17 mouse cellular contexts compared by ENCODE assay signal in genomic region chr11:52418358-52418757, GRCm38 (mm10). TPM values are rescaled to one million over a fixed set of nuclear protein-coding genes. Genes with fewer than 3 reads are reported as not detected.
DNase-seq lines count a peak whose midpoint lies in the region; ATAC-seq and TF ChIP-seq lines count a peak whose summit lies in the region.
"Had no signal": no experiment of that assay in that cellular context is flagged by ENCODE, and none has a peak within 500 bp of the region (broad histone marks: within the 10 kb centered on the region; RNA-seq: fewer than 3 reads in every experiment).

No protein-coding gene starts in this region.

- WGBS in heart, embryonic 16.5 days, result 56% methylated on average over 5 of the region's 5 CpGs
- WGBS in limb, embryonic 14.5 days, result 64% methylated on average over 5 of the region's 5 CpGs
- 77% methylated on average over 5 of the region's 5 CpGs for WGBS in kidney, embryonic 15.5 days
- 84% methylated on average over 5 of the region's 5 CpGs for WGBS in midbrain, embryonic 13.5 days

- H3K4me2 ChIP-seq in heart, embryonic 16.5 days (ENCODE audit: low read depth, low read length), result no peak overlapping the region
- H3K4me2 ChIP-seq in limb, embryonic 14.5 days (replicated peaks; ENCODE audit: low read depth, low read length, severe bottlenecking), result no peak overlapping the region
- no peak overlapping the region for H3K4me2 ChIP-seq in kidney, embryonic 15.5 days
- no peak overlapping the region for H3K4me2 ChIP-seq in midbrain, embryonic 13.5 days (replicated peaks)

- no peaks in the 10 kb centered on the region for H3K27me3 ChIP-seq in heart, embryonic 16.5 days (ENCODE audit: control insufficient read depth, insufficient read depth, low read length)
- H3K27me3 ChIP-seq in limb, embryonic 14.5 days (ENCODE audit: control insufficient read depth, insufficient read depth, low read length), result no peaks in the 10 kb centered on the region
- H3K27me3 ChIP-seq in kidney, embryonic 15.5 days, result no peaks in the 10 kb centered on the region
- no peaks in the 10 kb centered on the region for H3K27me3 ChIP-seq in midbrain, embryonic 13.5 days

- DNase-seq in adrenal gland, postnatal 10 days, result peak; percentile 56
- DNase-seq in adrenal gland, adult 18-20 months (ENCODE audit: low spot score in 2 of 2), result no peak
- no peak for DNase-seq in heart, adult 9 months (ENCODE audit: low spot score in 2 of 2)
- DNase-seq in brain, embryonic 14.5 days (ENCODE audit: low read depth), result peak; percentile 19
- DNase-seq in limb, embryonic 14.5 days (ENCODE audit: low spot score), result peak; percentile 64
- DNase-seq: cerebellum, adult 8-10 months; embryo, embryonic 11 days; heart, adult 11 months; heart, postnatal 4 days; kidney, postnatal 14 days; liver; lung, adult 2 months; right cerebral cortex, postnatal 14 days had no signal

- ATAC-seq in heart, embryonic 16.5 days (replicated peaks; ENCODE audit: extremely low read depth, insufficient read depth, low FRiP score), result peak; percentile 41; the same call in 1 of the 2 replicates
- peak; percentile 70; the same call in 1 of the 2 replicates for ATAC-seq in limb, embryonic 14.5 days (ENCODE audit: low FRiP score, low read depth)
- ATAC-seq in kidney, embryonic 15.5 days (replicated peaks; ENCODE audit: low FRiP score), result no peak
- no peak for ATAC-seq in midbrain, embryonic 13.5 days
- ATAC-seq: midbrain, embryonic 16.5 days had no signal

- H3K36me3 ChIP-seq in heart, embryonic 16.5 days (ENCODE audit: control insufficient read depth, insufficient read depth), result no peaks in the 10 kb centered on the region
- H3K36me3 ChIP-seq in limb, embryonic 14.5 days (ENCODE audit: control insufficient read depth, insufficient read depth, low read length), result no peaks in the 10 kb centered on the region
- no peaks in the 10 kb centered on the region for H3K36me3 ChIP-seq in kidney, embryonic 15.5 days
- no peaks in the 10 kb centered on the region for H3K36me3 ChIP-seq in midbrain, embryonic 13.5 days

- no peak for TF ChIP-seq CTCF in brain, embryonic 14.5 days (IDR thresholded peaks at IDR 0.05; ENCODE audit: borderline replicate concordance, extremely low read depth, insufficient read depth, insufficient read length)

- no peak overlapping the region for H3K9ac ChIP-seq in heart, embryonic 16.5 days (ENCODE audit: low read length)
- no peak overlapping the region for H3K9ac ChIP-seq in limb, embryonic 14.5 days (ENCODE audit: low read depth, low read length, severe bottlenecking)
- H3K9ac ChIP-seq in kidney, embryonic 15.5 days, result no peak overlapping the region
- H3K9ac ChIP-seq in midbrain, embryonic 13.5 days (replicated peaks), result no peak overlapping the region

- no peak overlapping the region for H3K4me3 ChIP-seq in heart, embryonic 16.5 days (ENCODE audit: low read length)
- H3K4me3 ChIP-seq in limb, embryonic 14.5 days (replicated peaks; ENCODE audit: low read length), result no peak overlapping the region
- H3K4me3 ChIP-seq in kidney, embryonic 15.5 days (replicated peaks), result no peak overlapping the region
- H3K4me3 ChIP-seq in midbrain, embryonic 13.5 days (replicated peaks), result no peak overlapping the region

- no peaks in the 10 kb centered on the region for H3K9me3 ChIP-seq in heart, embryonic 16.5 days (replicated peaks; ENCODE audit: control insufficient read depth, low read length)
- no peaks in the 10 kb centered on the region for H3K9me3 ChIP-seq in limb, embryonic 14.5 days (ENCODE audit: control insufficient read depth, low read length)
- no peaks in the 10 kb centered on the region for H3K9me3 ChIP-seq in kidney, embryonic 15.5 days (replicated peaks)
- no peaks in the 10 kb centered on the region for H3K9me3 ChIP-seq in midbrain, embryonic 13.5 days

- H3K4me1 ChIP-seq in heart, embryonic 16.5 days (ENCODE audit: control insufficient read depth, insufficient read depth, low read length), result no peaks in the 10 kb centered on the region
- H3K4me1 ChIP-seq in limb, embryonic 14.5 days (ENCODE audit: control insufficient read depth, insufficient read depth, low read length), result peaks cover 4% of the 10 kb centered on the region; the same call in 1 of the 2 replicates
- H3K4me1 ChIP-seq in kidney, embryonic 15.5 days, result peaks cover 20% of the 10 kb centered on the region
- H3K4me1 ChIP-seq in midbrain, embryonic 13.5 days (replicated peaks), result no peaks in the 10 kb centered on the region

- no peak overlapping the region for H3K27ac ChIP-seq in heart, embryonic 16.5 days (ENCODE audit: low read length)
- 0 out of 2 replicates have a peak overlapping the region, but pooled peaks have one; percentile 28 for H3K27ac ChIP-seq in limb, embryonic 14.5 days (replicated peaks; ENCODE audit: low read depth, low read length)
- H3K27ac ChIP-seq in kidney, embryonic 15.5 days, result no peak overlapping the region
- no peak overlapping the region for H3K27ac ChIP-seq in midbrain, embryonic 13.5 days

- no peak for TF ChIP-seq POLR2A in brain, embryonic 14.5 days (IDR thresholded peaks at IDR 0.05; ENCODE audit: borderline replicate concordance, extremely low read depth, insufficient read depth, insufficient read length, poor library complexity, severe bottlenecking)
- no peak for TF ChIP-seq POLR2A in limb, embryonic 14.5 days (IDR thresholded peaks at IDR 0.05; ENCODE audit: borderline replicate concordance, extremely low read depth, insufficient read depth, insufficient read length)

RNA-seq across cellular contexts. Expression of gene 9530068E07Rik, which starts 22.1 kb away (rescaled TPM):
- 100 to 1,000 TPM; 137 to 139 TPM for total RNA-seq in adrenal gland, postnatal 10 days (2021)
- total RNA-seq in adrenal gland, adult 18-20 months (2021), result 100 to 1,000 TPM; 124 to 164 TPM
- polyA plus RNA-seq in heart, embryonic 16.5 days (2015; fragmentation: Nextera tagmentation; extraction: Ambion mirVana), result 182 and 205 TPM in 2 replicates
- polyA plus RNA-seq in brain, embryonic 14.5 days (2012; rRNA removed), result 101 and 115 TPM in 2 replicates
- 174 and 207 TPM in 2 replicates for polyA plus RNA-seq in limb, embryonic 14.5 days (2012; rRNA removed)
- polyA plus RNA-seq in limb, embryonic 14.5 days (2014; fragmentation: Nextera tagmentation; extraction: Ambion mirVana), result 202 and 213 TPM in 2 replicates
- polyA plus RNA-seq in kidney, embryonic 15.5 days (2015; fragmentation: Nextera tagmentation; extraction: Ambion mirVana), result 217 and 219 TPM in 2 replicates
- 127 and 131 TPM in 2 replicates for polyA plus RNA-seq in midbrain, embryonic 13.5 days (2015; fragmentation: Nextera tagmentation; extraction: Ambion mirVana)

RNA-seq across cellular contexts. Expression of gene Vdac1, which starts 57.7 kb away (rescaled TPM):
- total RNA-seq in adrenal gland, postnatal 10 days (2021), result 100 to 1,000 TPM; 330 to 403 TPM
- total RNA-seq in adrenal gland, adult 18-20 months (2021), result 100 to 1,000 TPM; 374 to 415 TPM
- polyA plus RNA-seq in heart, embryonic 16.5 days (2015; fragmentation: Nextera tagmentation; extraction: Ambion mirVana), result 541 and 624 TPM in 2 replicates
- 154 and 228 TPM in 2 replicates for polyA plus RNA-seq in brain, embryonic 14.5 days (2012; rRNA removed)
- 157 and 158 TPM in 2 replicates for polyA plus RNA-seq in limb, embryonic 14.5 days (2012; rRNA removed)
- 207 and 218 TPM in 2 replicates for polyA plus RNA-seq in limb, embryonic 14.5 days (2014; fragmentation: Nextera tagmentation; extraction: Ambion mirVana)
- polyA plus RNA-seq in kidney, embryonic 15.5 days (2015; fragmentation: Nextera tagmentation; extraction: Ambion mirVana), result 336 and 358 TPM in 2 replicates
- 268 and 278 TPM in 2 replicates for polyA plus RNA-seq in midbrain, embryonic 13.5 days (2015; fragmentation: Nextera tagmentation; extraction: Ambion mirVana)

Comparison
In these comparisons a context has a peak if more than half of its experiments do, and no peak if none do; other contexts are left out.
1. DNase-seq: peak in adrenal gland, postnatal 10 days (single experiment), brain, embryonic 14.5 days (single experiment) and limb, embryonic 14.5 days (single experiment); none in adrenal gland, adult 18-20 months (0 of 2) and heart, adult 9 months (0 of 2).
2. ATAC-seq: peak in heart, embryonic 16.5 days (single experiment) and limb, embryonic 14.5 days (single experiment); none in kidney, embryonic 15.5 days (single experiment) and midbrain, embryonic 13.5 days (single experiment).